29 mouse cellular contexts compared by ENCODE assay signal in genomic region chr2:71145853-71146252, GRCm38 (mm10). TPM values are rescaled to one million over a fixed set of nuclear protein-coding genes. Genes with fewer than 3 reads are reported as not detected.
A peak's percentile ranks its signal among the peaks of the same experiment; 100 is the strongest.
DNase-seq lines count a peak whose midpoint lies in the region; ATAC-seq and TF ChIP-seq lines count a peak whose summit lies in the region.
"Had no signal": no experiment of that assay in that cellular context is flagged by ENCODE, and none has a peak within 500 bp of the region (broad histone marks: within the 10 kb centered on the region; RNA-seq: fewer than 3 reads in every experiment).

No protein-coding gene starts in this region.

- WGBS in liver, embryonic 11.5 days: 80% methylated on average over 4 of the region's 4 CpGs
- 70% methylated on average over 4 of the region's 4 CpGs for WGBS in stomach, embryonic 16.5 days
- 61% methylated on average over 4 of the region's 4 CpGs for WGBS in stomach, postnatal 0 days
- 62% methylated on average over 4 of the region's 4 CpGs for WGBS in liver, embryonic 12.5 days (ENCODE audit: insufficient replicate concordance)
- 57% methylated on average over 4 of the region's 4 CpGs for WGBS in liver, postnatal 0 days (ENCODE audit: insufficient replicate concordance)

- peak overlapping the region; percentile 82 for H3K27ac ChIP-seq in liver, embryonic 11.5 days (ENCODE audit: low read depth, low read length)
- no peak overlapping the region for H3K27ac ChIP-seq in stomach, embryonic 16.5 days (ENCODE audit: low read length)
- H3K27ac ChIP-seq in stomach, postnatal 0 days (replicated peaks): no peak overlapping the region
- peak overlapping the region; percentile 68 for H3K27ac ChIP-seq in liver, embryonic 12.5 days
- H3K27ac ChIP-seq in liver, postnatal 0 days (ENCODE audit: low read depth): no peak overlapping the region
- H3K27ac ChIP-seq: embryonic facial prominence, embryonic 10.5 days; embryonic facial prominence, embryonic 15.5 days; forebrain, embryonic 13.5 days; hindbrain, embryonic 10.5 days; hindbrain, embryonic 15.5 days; layer of hippocampus, adult 2 months; left cerebral cortex, adult 2 months; limb, embryonic 12.5 days had no signal

- H3K9me3 ChIP-seq in liver, embryonic 11.5 days (ENCODE audit: control insufficient read depth, low read length): no peaks in the 10 kb centered on the region
- H3K9me3 ChIP-seq in stomach, embryonic 16.5 days (replicated peaks; ENCODE audit: control insufficient read depth, low read length): no peaks in the 10 kb centered on the region
- H3K9me3 ChIP-seq in stomach, postnatal 0 days (ENCODE audit: control insufficient read depth, low read length): no peaks in the 10 kb centered on the region
- no peaks in the 10 kb centered on the region for H3K9me3 ChIP-seq in liver, embryonic 12.5 days (replicated peaks)
- H3K9me3 ChIP-seq in liver, postnatal 0 days (ENCODE audit: low read length): no peaks in the 10 kb centered on the region
- H3K9me3 ChIP-seq: embryonic facial prominence, embryonic 10.5 days; embryonic facial prominence, embryonic 15.5 days; forebrain, embryonic 13.5 days; hindbrain, embryonic 10.5 days; hindbrain, embryonic 15.5 days; limb, embryonic 12.5 days had no signal

- H3K4me1 ChIP-seq in liver, embryonic 11.5 days (replicated peaks; ENCODE audit: control insufficient read depth, insufficient read depth, low read length): peaks cover 9% of the 10 kb centered on the region; the same call in 1 of the 2 replicates
- H3K4me1 ChIP-seq in stomach, embryonic 16.5 days (ENCODE audit: control insufficient read depth, insufficient read depth, low read length): no peaks in the 10 kb centered on the region
- no peaks in the 10 kb centered on the region for H3K4me1 ChIP-seq in stomach, postnatal 0 days (replicated peaks; ENCODE audit: control insufficient read depth, insufficient read depth)
- peaks cover 13% of the 10 kb centered on the region; the same call in 1 of the 2 replicates for H3K4me1 ChIP-seq in liver, embryonic 12.5 days
- peaks cover 8% of the 10 kb centered on the region; the same call in 1 of the 2 replicates for H3K4me1 ChIP-seq in liver, postnatal 0 days (ENCODE audit: insufficient read depth)
- H3K4me1 ChIP-seq: embryonic facial prominence, embryonic 15.5 days; limb, embryonic 12.5 days had no signal

- no peaks in the 10 kb centered on the region for H3K36me3 ChIP-seq in liver, embryonic 11.5 days (ENCODE audit: control insufficient read depth, insufficient read depth, low read length)
- no peaks in the 10 kb centered on the region for H3K36me3 ChIP-seq in stomach, embryonic 16.5 days (ENCODE audit: control insufficient read depth, insufficient read depth, low read length)
- H3K36me3 ChIP-seq in stomach, postnatal 0 days (ENCODE audit: control insufficient read depth, insufficient read depth, low read length): no peaks in the 10 kb centered on the region
- H3K36me3 ChIP-seq in liver, embryonic 12.5 days: no peaks in the 10 kb centered on the region
- H3K36me3 ChIP-seq in liver, postnatal 0 days (replicated peaks; ENCODE audit: insufficient read depth, low read length): no peaks in the 10 kb centered on the region
- H3K36me3 ChIP-seq: embryonic facial prominence, embryonic 10.5 days; embryonic facial prominence, embryonic 15.5 days; hindbrain, embryonic 10.5 days; hindbrain, embryonic 15.5 days; limb, embryonic 12.5 days had no signal

- no peak for TF ChIP-seq CTCF in stomach, postnatal 0 days (IDR thresholded peaks at IDR 0.05; ENCODE audit: low read depth)
- TF ChIP-seq CTCF in liver, postnatal 0 days (IDR thresholded peaks at IDR 0.05; ENCODE audit: low read depth): no peak

- H3K27me3 ChIP-seq in liver, embryonic 11.5 days (replicated peaks; ENCODE audit: control insufficient read depth, insufficient read depth, low read length): no peaks in the 10 kb centered on the region
- no peaks in the 10 kb centered on the region for H3K27me3 ChIP-seq in stomach, embryonic 16.5 days (ENCODE audit: control insufficient read depth, insufficient read depth, low read length)
- H3K27me3 ChIP-seq in stomach, postnatal 0 days (ENCODE audit: control insufficient read depth, insufficient read depth, low read length): no peaks in the 10 kb centered on the region
- H3K27me3 ChIP-seq in liver, embryonic 12.5 days (replicated peaks): no peaks in the 10 kb centered on the region; the same call in none of the 2 replicates
- no peaks in the 10 kb centered on the region for H3K27me3 ChIP-seq in liver, postnatal 0 days (ENCODE audit: insufficient read depth, low read length)
- H3K27me3 ChIP-seq: embryonic facial prominence, embryonic 15.5 days; forebrain, embryonic 13.5 days; hindbrain, embryonic 15.5 days; limb, embryonic 12.5 days had no signal

- no peak for TF ChIP-seq EP300 in stomach, postnatal 0 days (optimal IDR thresholded peaks at IDR 0.05)
- no peak for TF ChIP-seq EP300 in liver, postnatal 0 days (IDR thresholded peaks at IDR 0.05; ENCODE audit: low read depth)

- no peak overlapping the region for H3K9ac ChIP-seq in liver, embryonic 11.5 days (ENCODE audit: low read depth, low read length)
- H3K9ac ChIP-seq in stomach, embryonic 16.5 days (ENCODE audit: low read length): no peak overlapping the region
- no peak overlapping the region for H3K9ac ChIP-seq in stomach, postnatal 0 days (ENCODE audit: low read length)
- no peak overlapping the region for H3K9ac ChIP-seq in liver, embryonic 12.5 days
- H3K9ac ChIP-seq in liver, postnatal 0 days (replicated peaks): no peak overlapping the region
- H3K9ac ChIP-seq: embryonic facial prominence, embryonic 15.5 days; forebrain, embryonic 13.5 days; hindbrain, embryonic 15.5 days; limb, embryonic 12.5 days had no signal

- no peak for ATAC-seq in liver, embryonic 11.5 days (replicated peaks; ENCODE audit: low FRiP score)
- ATAC-seq in stomach, embryonic 16.5 days (ENCODE audit: insufficient read depth, low FRiP score): peak; percentile 25; the same call in 1 of the 2 replicates
- no peak for ATAC-seq in stomach, postnatal 0 days (ENCODE audit: low FRiP score, low TSS enrichment)
- ATAC-seq in liver, embryonic 12.5 days: peak; percentile 38
- ATAC-seq in liver, postnatal 0 days: peak; percentile 12; the same call in 1 of the 2 replicates
- no peak for ATAC-seq in erythroblast, adult 5-6 weeks (replicated peaks; ENCODE audit: low FRiP score, poor library complexity, severe bottlenecking)
- ATAC-seq: forebrain, embryonic 13.5 days; inflammation-experienced regulatory T-cells, adult 6 months; midbrain, embryonic 16.5 days had no signal

- DNase-seq in liver, embryonic 11.5 days (ENCODE audit: low spot score): no peak
- DNase-seq in liver: no peak
- DNase-seq in stomach, postnatal 0 days (ENCODE audit: low spot score): no peak
- no peak for DNase-seq in liver, postnatal 0 days
- DNase-seq in cerebellum, adult 9-11 months: no peak
- DNase-seq: adrenal gland, adult 2 months; adrenal gland, postnatal 36 days; B cell, adult 2 months; cerebellum, adult 18-20 months; cerebellum, postnatal 14 days; gastrocnemius, postnatal 14 days; heart, postnatal 14 days; spleen, adult 18-20 months; thymus, postnatal 4 days had no signal

- H3K4me3 ChIP-seq in liver, embryonic 11.5 days (ENCODE audit: low read depth, low read length): no peak overlapping the region
- H3K4me3 ChIP-seq in stomach, embryonic 16.5 days (replicated peaks; ENCODE audit: low read length): no peak overlapping the region
- H3K4me3 ChIP-seq in stomach, postnatal 0 days (ENCODE audit: low read depth, low read length): no peak overlapping the region
- no peak overlapping the region for H3K4me3 ChIP-seq in liver, embryonic 12.5 days
- H3K4me3 ChIP-seq in liver, postnatal 0 days (ENCODE audit: low read depth, low read length): no peak overlapping the region
- H3K4me3 ChIP-seq: embryonic facial prominence, embryonic 10.5 days; embryonic facial prominence, embryonic 15.5 days; forebrain, embryonic 13.5 days; hindbrain, embryonic 10.5 days; hindbrain, embryonic 15.5 days; layer of hippocampus, adult 2 months; left cerebral cortex, adult 2 months; limb, embryonic 12.5 days had no signal

- H3K4me2 ChIP-seq in liver, embryonic 11.5 days: no peak overlapping the region
- H3K4me2 ChIP-seq in stomach, embryonic 16.5 days (ENCODE audit: low read depth, low read length): no peak overlapping the region
- H3K4me2 ChIP-seq in stomach, postnatal 0 days (replicated peaks; ENCODE audit: low read depth): no peak overlapping the region
- H3K4me2 ChIP-seq in liver, embryonic 12.5 days: no peak overlapping the region
- H3K4me2 ChIP-seq in liver, postnatal 0 days (ENCODE audit: low read depth, low read length): no peak overlapping the region
- H3K4me2 ChIP-seq: embryonic facial prominence, embryonic 15.5 days; forebrain, embryonic 13.5 days; hindbrain, embryonic 15.5 days; limb, embryonic 12.5 days; midbrain, embryonic 11.5 days had no signal

RNA-seq across cellular contexts. Expression of gene Cybrd1, which starts 28.1 kb away (rescaled TPM):
- polyA plus RNA-seq in liver, embryonic 11.5 days (2014; fragmentation: Nextera tagmentation; extraction: Ambion mirVana): 0.84 and 0.91 TPM in 2 replicates
- 10.6 and 12.3 TPM in 2 replicates for polyA plus RNA-seq in stomach, embryonic 16.5 days (2015; fragmentation: Nextera tagmentation; extraction: Ambion mirVana)
- polyA plus RNA-seq in stomach, postnatal 0 days (2015; fragmentation: Nextera tagmentation; extraction: Ambion mirVana): 10.2 and 13.0 TPM in 2 replicates
- 0.97 and 1.1 TPM in 2 replicates for polyA plus RNA-seq in liver, embryonic 12.5 days (2016; fragmentation: Nextera tagmentation; extraction: Ambion mirVana)
- 0.20 and 0.22 TPM in 2 replicates for polyA plus RNA-seq in liver, postnatal 0 days (2015; fragmentation: Nextera tagmentation; extraction: Ambion mirVana)
- total RNA-seq in erythroblast, adult 5-6 weeks (2015; ENCODE audit: low replicate concordance): not detected in 2 replicates
- not detected in 2 replicates for total RNA-seq in erythroblast, adult 5-6 weeks (2017; ENCODE audit: low replicate concordance)
- total RNA-seq: granulocyte monocyte progenitor cell, adult 5-6 weeks had no signal

Comparison
In these comparisons a context has a peak if more than half of its experiments do, and no peak if none do; other contexts are left out.
1. ATAC-seq: peak in stomach, embryonic 16.5 days (single experiment), liver, embryonic 12.5 days (single experiment) and liver, postnatal 0 days (single experiment); none in liver, embryonic 11.5 days (single experiment), stomach, postnatal 0 days (single experiment) and erythroblast, adult 5-6 weeks (single experiment).
2. H3K27ac ChIP-seq: peak in liver, embryonic 11.5 days (single experiment) and liver, embryonic 12.5 days (single experiment); none in stomach, embryonic 16.5 days (single experiment), stomach, postnatal 0 days (single experiment) and liver, postnatal 0 days (single experiment).